Mouse (Mus musculus) heart, postnatal 0 days (tissue): ENCODE measurements around the gene Mybpc2. TPM values are rescaled to one million over a fixed set of nuclear protein-coding genes. Genes with fewer than 3 reads are reported as not detected.

ENCODE experiments used
- ATAC-seq: fragments of 200-750 bp; cut with Nextera tagmentation; 2 replicates; pipeline ENCODE4 v1.8.0; 2017; ENCODE audit warnings: low read depth, moderate number of reproducible peaks, moderate library complexity; ENCODE audit not compliant: insufficient read depth
- DNase-seq: peaks from one replicate; pipeline ENCODE4 v3.0.0-alpha.2; 2016; ENCODE audit warnings: low spot score
- H3K27ac ChIP-seq: fragments of 300-500 bp; sonication (generic); 2 replicates; pipeline ENCODE4 v1.5.1; 2014; ENCODE audit warnings: low read depth, mild to moderate bottlenecking
- H3K27me3 ChIP-seq: fragments of 300-500 bp; sonication (generic); 2 replicates; pipeline ENCODE4 v1.6.1; 2014; ENCODE audit warnings: low read length, mixed read lengths; ENCODE audit not compliant: control insufficient read depth, insufficient read depth
- H3K36me3 ChIP-seq: fragments of 300-500 bp; sonication (generic); replicated peaks from 2 replicates; pipeline ENCODE4 v1.6.1; 2014; ENCODE audit warnings: low read length, mixed read lengths; ENCODE audit not compliant: control insufficient read depth, insufficient read depth
- H3K4me1 ChIP-seq: fragments of 300-500 bp; sonication (generic); 2 replicates; pipeline ENCODE4 v1.6.1; 2014; ENCODE audit warnings: antibody characterized with exemption; ENCODE audit not compliant: control insufficient read depth, insufficient read depth
- H3K4me2 ChIP-seq: fragments of 300-500 bp; sonication (generic); 2 replicates; pipeline ENCODE4 v1.6.1; 2014; ENCODE audit warnings: low read depth, mild to moderate bottlenecking, low read length, moderate library complexity
- H3K4me3 ChIP-seq: fragments of 300-500 bp; sonication (generic); 2 replicates; pipeline ENCODE4 v1.5.1; 2014; ENCODE audit warnings: low read depth, low read length
- H3K9ac ChIP-seq: fragments of 300-500 bp; sonication (generic); replicated peaks from 2 replicates; pipeline ENCODE4 v1.6.1; 2014; ENCODE audit warnings: low read depth, low read length, mixed read lengths
- H3K9me3 ChIP-seq: fragments of 300-500 bp; sonication (generic); replicated peaks from 2 replicates; pipeline ENCODE4 v1.6.1; 2016; ENCODE audit warnings: low read length; ENCODE audit not compliant: control insufficient read depth
- CTCF ChIP-seq: IDR thresholded peaks from 2 replicates; pipeline ENCODE4 v1.5.1; 2016; ENCODE audit warnings: antibody characterized with exemption, control low read depth, low read depth
- EP300 ChIP-seq: IDR thresholded peaks from 2 replicates; pipeline ENCODE4 v1.6.1; 2016; ENCODE audit warnings: antibody characterized with exemption, low read depth
- WGBS: fragments of 180-500 bp; shearing (Covaris S2); extraction: QIAGEN DNeasy Blood & Tissue Kit; methylation state at CpG from one replicate; pipeline ENCODE4 v1.1.7; 2014; 5-methylcytosine and 5-hydroxymethylcytosine counted together
- polyA plus RNA-seq: library from polyadenylated mRNA; unstranded; fragments of >200 nt; fragmentation: Nextera tagmentation; extraction: Ambion mirVana; gene quantifications from 2 replicates; pipeline ENCODE4 v1.2.1, GENCODE M21; 2015
- total RNA-seq: library from RNA; depleted of rRNA; stranded (reverse); fragments of >200 nt; gene quantifications from 2 replicates; pipeline ENCODE4 v1.2.3, GENCODE M21; 2014; ENCODE audit warnings: low replicate concordance

The Mybpc2 gene
- total and polyA plus RNA-seq, 2 experiments from 2014 or later: 2.6 to 4.5 TPM

DNA sequence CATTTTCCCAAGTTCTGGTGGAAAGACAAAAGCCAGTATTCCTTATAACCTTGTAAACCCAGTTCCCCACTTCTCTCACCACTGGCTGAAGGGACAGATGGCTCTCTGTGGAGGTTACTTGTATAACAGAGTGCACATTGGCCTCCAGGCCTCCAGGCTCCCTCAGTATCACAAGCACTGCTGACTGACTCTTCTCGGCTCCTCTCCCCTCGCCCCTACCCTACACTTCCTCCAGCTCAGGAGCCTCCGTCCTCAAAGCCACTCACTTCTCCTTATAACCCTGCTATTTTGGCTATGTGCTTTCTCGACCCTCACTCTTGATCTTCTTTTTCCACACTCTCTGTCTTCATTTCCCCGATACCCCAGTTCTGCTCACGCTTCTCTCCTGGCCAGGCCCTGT lies 41.0 kb upstream of the Mybpc2 start:
- Histone ChIP-seq H3K27ac (no peak overlapping the region), H3K4me2 (no peak overlapping the region), H3K9ac (no peak overlapping the region), H3K4me1 (no peaks in the 10 kb centered on the region), H3K36me3 (no peaks in the 10 kb centered on the region), H3K4me3 (no peak overlapping the region), H3K27me3 (peaks cover 14% of the 10 kb centered on the region; the same call in 1 of the 2 replicates), H3K9me3 (no peaks in the 10 kb centered on the region)
- DNase-seq: no peak
- no peak for ATAC-seq
- WGBS: 55% methylated on average over 6 of the region's 6 CpGs
- TF ChIP-seq EP300 (no peak), CTCF (no peak)

DNA sequence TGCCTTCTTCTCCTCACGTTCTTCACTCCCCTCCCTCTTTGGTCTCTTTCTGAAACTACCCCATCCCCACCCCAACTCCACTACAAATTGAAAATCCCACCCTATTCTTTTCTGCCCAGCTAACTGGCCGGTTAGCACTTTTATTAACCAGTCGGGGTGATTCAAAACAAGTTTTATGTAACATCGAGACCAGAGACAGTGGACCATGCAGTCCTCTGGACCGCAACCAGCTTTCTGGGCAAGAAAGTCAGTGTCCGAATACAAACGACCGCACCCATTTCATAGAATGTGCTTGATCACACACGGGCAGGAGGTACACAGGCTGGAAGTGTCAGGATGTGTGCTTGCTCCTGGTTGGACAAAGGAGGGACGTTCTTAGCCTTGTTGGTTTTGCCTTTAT lies 40.0 kb upstream of the Mybpc2 start:
- H3K9me3 ChIP-seq: no peaks in the 10 kb centered on the region
- H3K4me1 ChIP-seq: no peaks in the 10 kb centered on the region
- no peaks in the 10 kb centered on the region for H3K36me3 ChIP-seq
- H3K9ac ChIP-seq: no peak overlapping the region
- H3K27me3 ChIP-seq: peaks cover 14% of the 10 kb centered on the region; the same call in 1 of the 2 replicates
- H3K4me3 ChIP-seq: no peak overlapping the region
- H3K4me2 ChIP-seq: no peak overlapping the region
- WGBS: 78% methylated on average over 10 of the region's 10 CpGs
- no peak for ATAC-seq
- no peak for DNase-seq
- no peak overlapping the region for H3K27ac ChIP-seq
- TF ChIP-seq CTCF (no peak), EP300 (no peak)

DNA sequence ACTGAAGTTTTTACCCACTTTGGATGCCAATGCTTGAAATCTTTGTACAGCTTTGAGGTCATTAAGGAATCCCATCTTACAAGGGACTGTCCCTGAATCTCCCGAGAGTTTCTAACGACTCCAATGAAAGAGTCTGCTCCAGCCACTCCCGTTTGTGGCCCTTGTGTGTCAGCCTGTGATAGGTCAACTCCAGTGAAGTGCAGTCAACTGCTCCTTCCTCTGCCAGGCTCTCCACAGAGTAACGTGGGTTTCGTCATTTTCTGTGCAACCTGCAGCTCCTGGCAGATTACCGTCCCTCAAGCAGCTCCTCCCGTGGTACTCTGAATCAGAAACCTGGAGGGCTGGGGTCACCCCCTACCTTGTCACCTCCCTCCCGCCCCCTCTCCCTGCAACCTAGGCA lies 38.8 kb upstream of the Mybpc2 start:
- Histone ChIP-seq H3K4me3 (no peak overlapping the region), H3K4me1 (no peaks in the 10 kb centered on the region), H3K9ac (no peak overlapping the region), H3K27me3 (peaks cover 7% of the 10 kb centered on the region; the same call in 1 of the 2 replicates), H3K4me2 (no peak overlapping the region), H3K27ac (no peak overlapping the region), H3K9me3 (no peaks in the 10 kb centered on the region), H3K36me3 (no peaks in the 10 kb centered on the region)
- ATAC-seq (no peak), DNase-seq (no peak)
- WGBS: 34% methylated on average over 8 of the region's 8 CpGs
- TF ChIP-seq CTCF (no peak), EP300 (no peak)

DNA sequence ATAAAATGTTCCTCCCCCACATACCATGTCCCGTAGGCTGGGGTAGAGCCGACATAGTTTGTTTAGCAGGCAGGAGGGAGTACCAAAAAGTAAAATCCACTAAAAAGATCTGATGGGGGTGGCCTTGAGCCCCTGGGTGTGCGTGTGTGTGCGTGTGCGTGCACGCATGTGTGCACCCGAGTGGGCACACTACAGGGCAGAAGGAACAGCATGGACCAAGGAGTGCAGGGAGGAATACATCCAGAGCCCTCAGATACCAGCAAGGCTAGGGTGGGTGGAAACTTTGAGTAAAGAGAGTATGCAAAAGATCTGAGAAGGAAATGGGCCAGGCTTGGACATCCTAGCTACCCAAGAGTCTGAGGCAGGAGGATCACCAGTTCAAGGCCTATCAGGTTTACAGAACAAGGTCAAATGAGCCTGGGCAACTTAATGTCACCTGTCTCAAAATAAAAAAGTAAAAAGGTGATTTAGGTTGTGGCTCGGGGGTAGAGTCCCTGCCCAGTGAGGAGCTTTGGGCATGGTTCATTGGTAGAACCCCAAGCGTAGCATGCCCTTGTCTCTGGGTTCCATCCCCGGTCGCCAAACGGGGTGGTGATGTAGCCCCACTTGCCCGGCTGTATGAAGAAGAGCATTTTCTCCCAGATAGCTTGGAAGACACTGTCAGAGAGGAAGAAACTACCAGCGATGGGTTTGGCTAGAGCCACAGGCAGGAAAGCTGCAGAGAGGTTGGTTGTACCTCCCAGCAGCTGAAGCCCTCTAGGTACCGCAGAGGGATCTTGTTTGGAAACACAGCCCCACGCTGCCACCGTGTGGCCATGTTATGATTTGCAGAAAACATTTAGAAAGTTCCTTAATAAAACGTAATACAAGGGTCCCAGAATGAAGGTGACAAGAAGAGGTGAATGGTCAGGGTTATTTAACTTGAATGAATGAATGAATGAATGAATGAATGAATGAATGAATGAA lies 36.3 kb upstream of the Mybpc2 start:
- Histone ChIP-seq H3K4me1 (no peaks in the 10 kb centered on the region), H3K27ac (no peak overlapping the region), H3K4me3 (no peak overlapping the region), H3K36me3 (no peaks in the 10 kb centered on the region), H3K4me2 (no peak overlapping the region), H3K27me3 (peaks cover 7% of the 10 kb centered on the region; the same call in 1 of the 2 replicates), H3K9me3 (no peaks in the 10 kb centered on the region), H3K9ac (no peak overlapping the region)
- WGBS: 50% methylated on average over 18 of the region's 18 CpGs
- DNase-seq: peak; percentile 70
- ATAC-seq: no peak
- TF ChIP-seq CTCF: peak; percentile 81
- TF ChIP-seq EP300: no peak

DNA sequence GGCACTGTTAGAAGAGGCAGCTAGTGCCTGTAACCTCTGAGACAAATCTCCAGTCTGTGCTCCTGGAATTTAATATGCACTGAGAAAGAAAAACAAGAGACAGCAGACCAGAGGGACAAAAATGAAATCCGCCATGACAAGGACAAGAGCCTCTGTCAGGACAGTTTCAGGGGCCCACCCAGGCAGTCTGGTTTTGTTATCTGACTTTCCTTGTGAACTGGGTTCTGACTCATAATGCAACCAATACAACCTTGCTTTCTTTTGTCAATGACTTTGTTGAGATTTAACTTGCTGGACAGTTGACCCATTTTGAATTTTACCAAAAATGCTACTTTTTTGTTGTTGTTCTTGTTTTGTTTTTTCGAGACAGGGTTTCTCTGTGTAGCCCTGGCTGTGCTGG lies 33.2 kb upstream of the Mybpc2 start:
- ATAC-seq: no peak
- 51% methylated on average over 2 of the region's 2 CpGs for WGBS
- peaks cover 4% of the 10 kb centered on the region; the same call in 1 of the 2 replicates for H3K4me1 ChIP-seq
- no peaks in the 10 kb centered on the region; the same call in 1 of the 2 replicates for H3K36me3 ChIP-seq
- no peak for DNase-seq
- no peaks in the 10 kb centered on the region for H3K27me3 ChIP-seq
- H3K9ac ChIP-seq: no peak overlapping the region
- TF ChIP-seq EP300 (no peak), CTCF (no peak)
- H3K9me3 ChIP-seq: no peaks in the 10 kb centered on the region
- H3K4me3 ChIP-seq: no peak overlapping the region
- H3K4me2 ChIP-seq: no peak overlapping the region
- no peak overlapping the region for H3K27ac ChIP-seq
